Mouse (Mus musculus): Measurements from ENCODE around the gene Katnal1. TPM values are rescaled to one million over a fixed set of nuclear protein-coding genes. Genes with fewer than 3 reads are reported as not detected.

Katnal1 gene
- polyA plus RNA-seq, 1 experiment from 2014 or later: 12.5 TPM

- Histone ChIP-seq H3K27ac (peak overlapping the region; percentile 62), H3K4me1 (0 out of 2 replicates have a peak, but pooled peaks cover 4% of the 10 kb centered on the region), H3K9me3 (no peaks in the 10 kb centered on the region), H3K4me2 (no peak overlapping the region), H3K9ac (no peak overlapping the region), H3K36me3 (no peaks in the 10 kb centered on the region), H3K4me3 (no peak overlapping the region), H3K27me3 (no peaks in the 10 kb centered on the region)
- no peak for ATAC-seq (ENCODE audit: borderline replicate concordance, extremely low read depth, low FRiP score, low TSS enrichment)
- 23% methylated on average over 3 of the region's 3 CpGs for whole genome bisulfite sequencing
Measured at GRCm38 (mm10) chr5:148936516-148936951, 7.4 kb upstream of the Katnal1 start.

GRCm38 (mm10) chr5:148935871-148936270 is 6.8 kb upstream of the Katnal1 start:
- no peak overlapping the region for H3K4me2 ChIP-seq
- H3K27me3 ChIP-seq: no peaks in the 10 kb centered on the region
- no peaks in the 10 kb centered on the region for H3K36me3 ChIP-seq
- 0 out of 2 replicates have a peak, but pooled peaks cover 4% of the 10 kb centered on the region for H3K4me1 ChIP-seq
- H3K9ac ChIP-seq: no peak overlapping the region
- H3K27ac ChIP-seq: peak overlapping the region; percentile 62
- H3K4me3 ChIP-seq: no peak overlapping the region
- no peaks in the 10 kb centered on the region for H3K9me3 ChIP-seq
- no peak for ATAC-seq (ENCODE audit: borderline replicate concordance, extremely low read depth, low FRiP score, low TSS enrichment)
- WGBS: 82% methylated on average over 6 of the region's 6 CpGs

- Histone ChIP-seq H3K4me2 (no peak overlapping the region), H3K9me3 (no peaks in the 10 kb centered on the region), H3K4me1 (0 out of 2 replicates have a peak, but pooled peaks cover 4% of the 10 kb centered on the region), H3K36me3 (no peaks in the 10 kb centered on the region), H3K27ac (no peak overlapping the region), H3K4me3 (no peak overlapping the region), H3K27me3 (no peaks in the 10 kb centered on the region), H3K9ac (no peak overlapping the region)
- no peak for ATAC-seq (ENCODE audit: borderline replicate concordance, extremely low read depth, low FRiP score, low TSS enrichment)
- 57% methylated on average over 7 of the region's 7 CpGs for WGBS
Measured at GRCm38 (mm10) chr5:148935071-148935821, 6.1 kb upstream of the Katnal1 start.

DNA sequence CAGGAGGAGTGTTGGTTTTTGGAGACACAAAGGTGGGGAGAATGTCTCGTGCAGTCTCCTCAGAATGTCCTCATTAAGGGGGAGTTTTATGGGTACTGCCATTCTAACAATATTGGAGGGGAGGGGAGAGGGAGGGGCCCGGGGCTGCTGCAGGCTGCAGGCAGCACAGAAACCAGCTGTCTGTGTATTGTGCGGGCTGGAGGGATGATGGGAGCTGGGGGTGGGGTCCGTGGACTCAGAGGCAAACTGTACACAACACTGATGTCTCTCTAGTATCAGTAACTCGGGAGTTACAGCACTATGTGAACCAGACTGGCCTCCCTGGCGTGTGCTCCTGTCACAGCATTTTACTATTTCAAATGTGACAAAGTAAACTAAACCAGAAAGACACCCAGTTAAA is 5.3 kb upstream of the Katnal1 start:
- Histone ChIP-seq H3K36me3 (no peaks in the 10 kb centered on the region), H3K27ac (no peak overlapping the region), H3K27me3 (no peaks in the 10 kb centered on the region), H3K4me1 (0 out of 2 replicates have a peak, but pooled peaks cover 4% of the 10 kb centered on the region), H3K4me2 (no peak overlapping the region), H3K4me3 (no peak overlapping the region), H3K9ac (no peak overlapping the region), H3K9me3 (no peaks in the 10 kb centered on the region)
- no peak for ATAC-seq (ENCODE audit: borderline replicate concordance, extremely low read depth, low FRiP score, low TSS enrichment)
- 47% methylated on average over 6 of the region's 6 CpGs for WGBS

DNA sequence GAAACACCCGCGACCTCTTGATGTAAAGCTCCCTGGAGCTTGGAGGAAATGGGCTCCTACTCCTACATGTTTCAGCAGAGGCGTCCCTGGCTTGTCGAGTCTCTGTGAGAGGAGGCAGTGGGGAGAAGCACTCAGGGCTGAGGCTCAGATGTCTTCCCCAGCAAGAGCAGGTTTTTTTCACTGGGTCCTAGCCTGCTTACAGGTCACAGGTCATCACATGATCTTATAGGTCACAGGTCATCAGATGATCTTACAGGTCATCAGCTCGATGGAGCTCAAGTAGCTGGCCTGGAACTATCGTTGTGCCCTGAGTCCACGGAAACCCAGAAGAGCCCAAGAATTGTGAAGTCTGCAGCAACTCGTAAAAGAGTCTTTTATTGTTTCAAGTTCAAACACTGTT is 4.6 kb upstream of the Katnal1 start:
- Histone ChIP-seq H3K4me2 (no peak overlapping the region), H3K9ac (no peak overlapping the region), H3K9me3 (no peaks in the 10 kb centered on the region), H3K27ac (no peak overlapping the region; the same call in 1 of the 2 replicates), H3K4me1 (peaks cover 9% of the 10 kb centered on the region), H3K36me3 (no peaks in the 10 kb centered on the region), H3K4me3 (no peak overlapping the region), H3K27me3 (no peaks in the 10 kb centered on the region)
- ATAC-seq (ENCODE audit: borderline replicate concordance, extremely low read depth, low FRiP score, low TSS enrichment): no peak
- 38% methylated on average over 8 of the region's 8 CpGs for WGBS

GRCm38 (mm10) chr5:148931301-148931700 is 2.2 kb upstream of the Katnal1 start:
- no peak overlapping the region for H3K4me3 ChIP-seq
- H3K4me1 ChIP-seq: peaks cover 9% of the 10 kb centered on the region
- 0 out of 2 replicates have a peak, but pooled peaks cover 3% of the 10 kb centered on the region for H3K36me3 ChIP-seq
- peak overlapping the region; percentile 61 for H3K27ac ChIP-seq
- whole genome bisulfite sequencing: 91% methylated on average over 1 of the region's 1 CpGs
- no peak for ATAC-seq (ENCODE audit: borderline replicate concordance, extremely low read depth, low FRiP score, low TSS enrichment)
- H3K27me3 ChIP-seq: no peaks in the 10 kb centered on the region
- H3K9me3 ChIP-seq: no peaks in the 10 kb centered on the region
- no peak overlapping the region for H3K4me2 ChIP-seq
- H3K9ac ChIP-seq: no peak overlapping the region

GRCm38 (mm10) chr5:148928382-148929115 is 571 bp downstream of the Katnal1 start:
- peak overlapping the region; percentile 96 for H3K4me3 ChIP-seq
- peaks cover 4% of the 10 kb centered on the region for H3K4me1 ChIP-seq
- H3K9me3 ChIP-seq: no peaks in the 10 kb centered on the region
- H3K4me2 ChIP-seq: peak overlapping the region; percentile 94
- no peaks in the 10 kb centered on the region for H3K27me3 ChIP-seq
- under 1% methylated on average over 69 of the region's 69 CpGs for WGBS
- H3K9ac ChIP-seq: peak overlapping the region; percentile 88
- H3K27ac ChIP-seq: peak overlapping the region; percentile 96
- ATAC-seq (ENCODE audit: borderline replicate concordance, extremely low read depth, low FRiP score, low TSS enrichment): peak; percentile 98
- 0 out of 2 replicates have a peak, but pooled peaks cover 9% of the 10 kb centered on the region for H3K36me3 ChIP-seq

- Histone ChIP-seq H3K4me1 (peaks cover 4% of the 10 kb centered on the region), H3K4me2 (peak overlapping the region; percentile 54), H3K27ac (0 out of 2 replicates have a peak overlapping the region, but pooled peaks have one; percentile 84), H3K4me3 (peak overlapping the region; percentile 96), H3K9ac (peak overlapping the region; percentile 79), H3K9me3 (no peaks in the 10 kb centered on the region), H3K36me3 (0 out of 2 replicates have a peak, but pooled peaks cover 9% of the 10 kb centered on the region), H3K27me3 (no peaks in the 10 kb centered on the region)
- ATAC-seq (ENCODE audit: borderline replicate concordance, extremely low read depth, low FRiP score, low TSS enrichment): no peak
- WGBS: 30% methylated on average over 5 of the region's 5 CpGs
Measured at GRCm38 (mm10) chr5:148927717-148928223, 1.4 kb downstream of the Katnal1 start.

- no peak for ATAC-seq (ENCODE audit: borderline replicate concordance, extremely low read depth, low FRiP score, low TSS enrichment)
- Histone ChIP-seq H3K36me3 (0 out of 2 replicates have a peak, but pooled peaks cover 11% of the 10 kb centered on the region), H3K4me2 (no peak overlapping the region), H3K9me3 (no peaks in the 10 kb centered on the region), H3K27ac (no peak overlapping the region), H3K4me1 (peaks cover 4% of the 10 kb centered on the region), H3K27me3 (no peaks in the 10 kb centered on the region), H3K4me3 (no peak overlapping the region), H3K9ac (no peak overlapping the region)
- 80% methylated on average over 12 of the region's 12 CpGs for WGBS
Measured at GRCm38 (mm10) chr5:148924586-148924985, 4.5 kb downstream of the Katnal1 start.

DNA sequence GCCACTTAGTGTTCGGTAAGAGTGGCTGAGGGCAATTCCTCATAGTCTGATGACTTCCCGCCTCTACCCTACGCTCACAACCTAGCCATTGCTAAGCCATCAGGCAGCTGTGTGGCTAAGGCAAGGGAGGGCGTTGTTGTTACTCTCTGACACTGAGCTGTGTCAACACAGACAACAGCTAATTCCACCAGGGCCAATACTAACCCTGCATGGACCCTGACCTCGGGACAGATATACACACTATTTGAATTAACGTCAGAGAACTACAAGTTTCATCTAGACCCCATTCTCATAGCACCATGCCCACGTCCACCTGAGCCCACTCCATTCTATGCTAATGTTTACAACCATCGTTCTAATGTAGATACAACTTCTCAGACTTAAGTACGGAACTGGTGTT is 5.1 kb downstream of the Katnal1 start:
- Histone ChIP-seq H3K36me3 (0 out of 2 replicates have a peak, but pooled peaks cover 11% of the 10 kb centered on the region), H3K4me3 (no peak overlapping the region), H3K9ac (no peak overlapping the region), H3K27me3 (no peaks in the 10 kb centered on the region), H3K4me1 (peaks cover 1% of the 10 kb centered on the region), H3K27ac (no peak overlapping the region), H3K9me3 (no peaks in the 10 kb centered on the region), H3K4me2 (no peak overlapping the region)
- 66% methylated on average over 9 of the region's 9 CpGs for WGBS
- ATAC-seq (ENCODE audit: borderline replicate concordance, extremely low read depth, low FRiP score, low TSS enrichment): no peak

- H3K4me3 ChIP-seq: no peak overlapping the region
- 60% methylated on average over 10 of the region's 10 CpGs for WGBS
- no peaks in the 10 kb centered on the region for H3K27me3 ChIP-seq
- no peak for ATAC-seq (ENCODE audit: borderline replicate concordance, extremely low read depth, low FRiP score, low TSS enrichment)
- H3K9me3 ChIP-seq: no peaks in the 10 kb centered on the region
- H3K9ac ChIP-seq: no peak overlapping the region
- H3K36me3 ChIP-seq: 0 out of 2 replicates have a peak, but pooled peaks cover 11% of the 10 kb centered on the region
- no peak overlapping the region for H3K27ac ChIP-seq
- H3K4me2 ChIP-seq: no peak overlapping the region
- no peaks in the 10 kb centered on the region; the same call in 1 of the 2 replicates for H3K4me1 ChIP-seq
Measured at GRCm38 (mm10) chr5:148923408-148923807, 5.7 kb downstream of the Katnal1 start.
